Mouse (Mus musculus) liver, embryonic 16.5 days (tissue): ENCODE data around the gene Ace2. TPM values are rescaled to one million over a fixed set of nuclear protein-coding genes. Genes with fewer than 3 reads are reported as not detected.

Experiments used
- ATAC-seq: fragments of 200-750 bp; cut with Nextera tagmentation; 2 replicates; pipeline ENCODE4 v1.8.0; 2017; ENCODE audit warnings: low read depth, mild to moderate bottlenecking, moderate number of reproducible peaks, moderate library complexity
- H3K27ac ChIP-seq: fragments of 300-500 bp; sonication (generic); 2 replicates; pipeline ENCODE4 v1.5.1; 2014; ENCODE audit warnings: mild to moderate bottlenecking, low read length
- H3K27me3 ChIP-seq: fragments of 300-500 bp; sonication (generic); 2 replicates; pipeline ENCODE4 v1.6.1; 2014; ENCODE audit warnings: low read depth, low read length, mixed read lengths; ENCODE audit not compliant: control insufficient read depth, insufficient read depth
- H3K36me3 ChIP-seq: fragments of 300-500 bp; sonication (generic); 2 replicates; pipeline ENCODE4 v1.6.1; 2014; ENCODE audit warnings: mild to moderate bottlenecking; ENCODE audit not compliant: control insufficient read depth, insufficient read depth
- H3K4me1 ChIP-seq: fragments of 300-500 bp; sonication (generic); 2 replicates; pipeline ENCODE4 v1.6.1; 2014; ENCODE audit warnings: low read depth, low read length, mixed read lengths; ENCODE audit not compliant: control insufficient read depth
- H3K4me2 ChIP-seq: fragments of 300-500 bp; sonication (generic); 2 replicates; pipeline ENCODE4 v1.6.1; 2014; ENCODE audit warnings: low read depth, low read length, mixed read lengths
- H3K4me3 ChIP-seq: fragments of 300-500 bp; sonication (generic); 2 replicates; pipeline ENCODE4 v1.5.1; 2014; ENCODE audit warnings: low read depth, mild to moderate bottlenecking, low read length
- H3K9ac ChIP-seq: fragments of 300-500 bp; sonication (generic); 2 replicates; pipeline ENCODE4 v1.6.1; 2014; ENCODE audit warnings: low read depth, low read length
- H3K9me3 ChIP-seq: fragments of 300-500 bp; sonication (generic); replicated peaks from 2 replicates; pipeline ENCODE4 v1.6.1; 2016; ENCODE audit warnings: low read length; ENCODE audit not compliant: control insufficient read depth
- WGBS: fragments of 180-500 bp; shearing (Covaris S2); extraction: QIAGEN DNeasy Blood & Tissue Kit; methylation state at CpG from one replicate; pipeline ENCODE4 v1.1.7; 2014; ENCODE audit not compliant: insufficient replicate concordance; 5-methylcytosine and 5-hydroxymethylcytosine counted together
- polyA plus RNA-seq: library from polyadenylated mRNA; unstranded; fragments of >200 nt; fragmentation: Nextera tagmentation; extraction: Ambion mirVana; gene quantifications from 2 replicates; pipeline ENCODE4 v1.2.1, GENCODE M21; 2015

Gene Ace2
- 0.14 and 0.84 TPM in 2 replicates for polyA plus RNA-seq

DNA sequence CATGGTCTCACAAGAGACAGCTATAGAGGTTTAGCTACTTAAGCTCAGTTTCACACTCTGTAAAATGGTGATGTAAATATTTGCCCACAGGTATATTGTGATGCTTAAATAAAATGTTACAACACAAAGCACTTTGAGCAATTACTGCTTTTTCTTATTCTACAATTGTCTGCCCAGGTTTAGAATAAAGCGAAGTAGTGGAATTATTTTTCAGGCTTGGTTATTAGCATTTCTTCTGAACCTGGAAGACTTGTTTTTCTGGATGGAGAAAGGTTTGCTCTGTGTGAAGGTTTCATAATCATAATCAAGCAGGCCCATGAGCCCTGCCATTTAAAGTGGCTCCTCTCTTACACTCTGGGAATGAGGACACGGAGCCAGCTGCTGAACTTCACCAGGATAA is at the start of gene Ace2:
Ace2 (plus strand) TSS at position 301 of the 400 bp plus-strand sequence.
- Histone ChIP-seq H3K9ac (no peak within 1 kb of the TSS), H3K4me2 (no peak within 1 kb of the TSS), H3K9me3 (no peaks in the 10 kb centered on the region), H3K4me3 (no peak within 1 kb of the TSS), H3K27ac (no peak within 1 kb of the TSS), H3K27me3 (peaks cover 4% of the 10 kb centered on the region), H3K36me3 (no peaks in the 10 kb centered on the region), H3K4me1 (no peaks in the 10 kb centered on the region)
- ATAC-seq: no peak
- WGBS: 65% methylated on average over 2 of the region's 2 CpGs

DNA sequence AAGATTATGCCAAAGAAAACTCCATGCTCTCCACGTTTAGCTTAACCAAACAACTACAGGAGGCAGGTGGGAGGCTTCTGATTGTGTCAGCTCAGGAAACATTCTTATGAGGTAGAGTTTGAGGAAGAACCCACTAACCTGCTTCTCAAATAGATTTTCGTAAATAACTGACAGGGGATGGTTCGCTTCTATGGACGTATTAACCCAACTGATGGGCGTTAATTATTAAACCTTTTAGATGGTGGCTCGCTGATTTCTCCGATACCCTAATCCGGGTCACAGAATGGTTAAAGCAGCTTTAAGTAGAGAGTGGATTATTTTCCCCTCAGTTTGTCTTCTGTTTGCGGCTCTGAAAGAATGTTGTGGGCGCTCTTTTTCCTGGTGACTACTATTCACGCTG is 49.2 kb upstream of the Ace2 start:
- no peak overlapping the region for H3K9ac ChIP-seq
- WGBS: 68% methylated on average over 11 of the region's 11 CpGs
- H3K4me3 ChIP-seq: no peak overlapping the region

DNA sequence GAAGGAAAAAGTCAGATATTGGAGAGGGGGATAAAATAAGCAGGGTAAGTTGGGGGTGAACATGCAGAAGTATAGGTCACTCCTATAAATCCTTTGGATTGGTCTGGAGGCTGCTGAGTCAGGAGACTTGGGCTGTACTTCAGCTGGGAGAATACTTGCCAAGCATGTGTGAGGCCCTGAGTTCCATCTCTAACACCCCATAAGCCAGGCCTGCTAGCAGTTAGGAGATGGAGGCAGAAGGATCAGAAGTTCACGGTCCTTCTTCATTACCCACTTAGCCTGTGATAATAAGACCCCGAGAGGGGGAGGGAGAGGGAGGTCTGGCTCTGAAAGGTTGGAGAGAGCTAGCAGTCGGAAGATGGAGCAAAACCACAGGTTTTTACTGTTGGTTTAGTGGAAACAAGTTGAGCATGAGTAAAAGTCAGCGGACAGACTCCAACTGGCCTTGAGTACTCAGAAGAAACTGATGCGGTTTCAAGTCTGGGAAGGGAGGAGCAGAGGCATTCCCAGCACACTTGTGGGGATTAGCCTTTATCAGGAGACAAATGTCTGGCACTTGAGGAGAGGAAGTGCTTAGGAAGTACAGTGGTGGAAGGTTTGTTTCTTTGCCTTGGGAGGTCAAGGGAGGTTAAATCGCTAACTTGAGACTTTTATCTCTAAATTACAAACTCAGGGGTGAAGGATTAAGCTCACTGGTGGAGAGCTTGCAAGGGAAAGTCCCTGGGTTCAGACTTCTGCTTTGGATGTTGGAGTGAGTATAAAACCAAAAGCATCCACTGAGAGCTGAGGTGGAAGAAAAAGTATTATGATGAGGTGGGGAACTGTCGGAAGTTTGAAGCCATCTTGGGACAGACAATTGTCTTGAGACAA is 46.6 kb upstream of the Ace2 start:
- H3K9ac ChIP-seq: no peak overlapping the region
- peaks cover 7% of the 10 kb centered on the region; the same call in 1 of the 2 replicates for H3K4me1 ChIP-seq
- no peaks in the 10 kb centered on the region for H3K9me3 ChIP-seq
- H3K4me3 ChIP-seq: no peak overlapping the region
- H3K27me3 ChIP-seq: no peaks in the 10 kb centered on the region; the same call in 1 of the 2 replicates
- WGBS: 46% methylated on average over 7 of the region's 7 CpGs
- no peaks in the 10 kb centered on the region for H3K36me3 ChIP-seq
- no peak for ATAC-seq
- no peak overlapping the region for H3K27ac ChIP-seq
- H3K4me2 ChIP-seq: no peak overlapping the region

More for the DNA sequence above, 49.2 kb upstream of the Ace2 start:
- Histone ChIP-seq H3K4me2 (no peak overlapping the region), H3K27ac (no peak overlapping the region), H3K4me1 (peaks cover 11% of the 10 kb centered on the region; the same call in 1 of the 2 replicates), H3K9me3 (no peaks in the 10 kb centered on the region), H3K36me3 (no peaks in the 10 kb centered on the region), H3K27me3 (no peaks in the 10 kb centered on the region; the same call in 1 of the 2 replicates)
- ATAC-seq: no peak

DNA sequence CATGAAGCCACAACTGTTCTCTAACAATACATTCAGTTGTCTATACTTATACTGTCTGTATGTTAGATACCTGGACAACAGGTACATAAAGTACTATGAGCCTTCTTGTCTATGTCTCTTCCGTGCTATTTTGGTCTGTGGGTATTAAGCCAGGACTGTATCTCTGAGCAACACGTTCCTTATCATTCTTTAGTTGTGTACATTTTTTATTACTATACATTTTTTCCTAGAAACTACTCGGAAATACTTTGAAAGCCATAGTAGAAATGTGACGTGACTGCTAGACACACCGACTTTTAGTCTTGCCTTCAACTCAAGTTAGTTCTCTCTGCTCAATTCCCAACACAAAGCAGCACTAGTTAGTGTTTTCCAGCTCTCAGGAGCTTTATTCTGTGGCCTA is 45.7 kb upstream of the Ace2 start:
- 29% methylated on average over 5 of the region's 5 CpGs for WGBS
- ATAC-seq: peak; percentile 58
- Histone ChIP-seq H3K36me3 (no peaks in the 10 kb centered on the region), H3K27ac (no peak overlapping the region), H3K4me1 (peaks cover 7% of the 10 kb centered on the region; the same call in 1 of the 2 replicates), H3K9me3 (no peaks in the 10 kb centered on the region), H3K27me3 (no peaks in the 10 kb centered on the region; the same call in 1 of the 2 replicates), H3K9ac (no peak overlapping the region), H3K4me3 (no peak overlapping the region), H3K4me2 (no peak overlapping the region)

DNA sequence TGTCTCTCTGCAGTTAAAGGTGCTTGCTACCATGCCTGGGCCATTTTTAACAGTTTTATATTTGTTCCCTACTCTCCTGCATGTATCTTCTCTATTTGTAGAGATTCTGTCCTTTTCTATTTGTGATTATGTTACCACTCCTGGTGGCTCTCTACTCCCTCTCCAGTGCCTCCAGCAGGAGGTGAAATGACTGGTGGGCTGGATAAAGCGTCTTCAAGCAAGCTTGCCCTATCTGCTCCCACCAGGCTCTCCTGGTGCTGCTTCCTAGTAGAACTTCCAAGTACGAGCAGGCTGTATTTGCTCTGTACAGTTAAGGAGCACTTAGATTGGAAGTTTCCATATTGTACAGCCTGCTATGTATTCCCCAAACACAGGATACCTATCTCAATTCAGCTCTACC is 43.3 kb upstream of the Ace2 start:
- H3K36me3 ChIP-seq: no peaks in the 10 kb centered on the region
- no peaks in the 10 kb centered on the region for H3K9me3 ChIP-seq
- peak; percentile 58; the same call in 1 of the 2 replicates for ATAC-seq
- no peaks in the 10 kb centered on the region; the same call in 1 of the 2 replicates for H3K27me3 ChIP-seq
- no peak overlapping the region for H3K4me3 ChIP-seq
- H3K4me2 ChIP-seq: no peak overlapping the region
- 33% methylated on average over 2 of the region's 2 CpGs for WGBS
- no peak overlapping the region for H3K27ac ChIP-seq
- peaks cover 7% of the 10 kb centered on the region; the same call in 1 of the 2 replicates for H3K4me1 ChIP-seq
- no peak overlapping the region for H3K9ac ChIP-seq

DNA sequence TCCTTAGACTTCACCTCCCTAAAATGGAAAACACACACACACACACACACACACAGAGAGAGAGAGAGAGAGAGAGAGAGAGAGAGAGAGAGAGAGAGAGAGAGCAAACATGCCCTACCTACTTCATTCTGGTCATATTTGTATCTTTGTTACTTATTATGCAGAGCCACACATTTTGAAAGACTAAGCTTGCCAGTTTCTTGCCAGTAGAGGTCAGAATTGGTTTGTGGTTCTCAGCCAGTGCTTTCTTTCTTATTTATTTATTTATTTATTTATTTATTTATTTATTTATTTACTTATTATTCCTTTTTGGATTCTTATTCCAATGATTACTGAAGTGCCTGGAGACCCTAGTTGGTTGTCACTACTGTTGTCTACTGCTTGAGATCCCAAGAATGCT is 37.6 kb upstream of the Ace2 start:
- H3K4me3 ChIP-seq: no peak overlapping the region
- H3K27ac ChIP-seq: no peak overlapping the region
- no peaks in the 10 kb centered on the region for H3K9me3 ChIP-seq
- H3K4me2 ChIP-seq: no peak overlapping the region
- ATAC-seq: no peak
- no peak overlapping the region for H3K9ac ChIP-seq
- no peaks in the 10 kb centered on the region for H3K36me3 ChIP-seq
- H3K27me3 ChIP-seq: no peaks in the 10 kb centered on the region
- H3K4me1 ChIP-seq: no peaks in the 10 kb centered on the region

DNA sequence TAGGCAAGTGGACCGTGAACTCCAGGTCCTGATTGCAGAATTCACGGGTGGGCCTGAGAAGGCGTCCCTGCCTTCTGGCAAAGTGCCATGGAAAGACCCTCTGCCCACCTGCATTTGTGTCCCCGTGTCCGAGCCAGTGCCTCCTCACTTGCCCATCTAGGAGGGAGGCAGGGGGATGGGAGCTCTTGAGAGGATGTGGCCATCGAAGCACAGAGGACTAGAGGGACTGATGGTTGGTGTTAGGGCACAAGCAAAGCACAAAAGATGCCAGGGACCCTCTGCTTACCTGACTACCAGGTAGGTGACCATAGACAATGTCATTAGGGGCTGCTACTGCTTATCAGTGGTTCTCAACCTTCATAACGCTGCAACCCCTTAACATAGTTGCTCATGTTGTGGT is 36.9 kb upstream of the Ace2 start:
- Histone ChIP-seq H3K9me3 (no peaks in the 10 kb centered on the region), H3K27me3 (no peaks in the 10 kb centered on the region), H3K4me3 (no peak overlapping the region), H3K36me3 (no peaks in the 10 kb centered on the region), H3K27ac (no peak overlapping the region), H3K4me2 (no peak overlapping the region), H3K4me1 (no peaks in the 10 kb centered on the region), H3K9ac (no peak overlapping the region)
- 59% methylated on average over 7 of the region's 7 CpGs for WGBS
- ATAC-seq: no peak

DNA sequence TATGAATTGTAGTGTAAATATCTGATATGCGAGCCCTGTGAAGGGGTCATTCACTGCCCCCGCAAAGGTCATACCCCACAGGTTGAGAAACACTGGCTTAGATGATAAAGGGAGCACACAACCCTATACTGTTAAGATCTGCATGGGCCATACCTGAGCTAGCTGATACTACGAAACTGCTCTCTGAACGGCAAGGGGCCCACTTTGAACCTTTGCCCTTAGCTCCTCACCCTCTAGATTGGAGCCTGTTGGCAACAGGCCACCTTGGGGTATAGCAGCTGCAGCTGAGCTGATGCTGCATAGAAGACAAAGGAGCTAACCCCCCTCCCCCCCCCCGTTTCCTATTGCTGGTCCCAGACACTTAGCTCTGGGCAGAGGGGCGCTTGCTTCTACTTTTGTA is 36.5 kb upstream of the Ace2 start:
- Histone ChIP-seq H3K27ac (no peak overlapping the region), H3K36me3 (no peaks in the 10 kb centered on the region), H3K9ac (no peak overlapping the region), H3K4me3 (no peak overlapping the region), H3K4me1 (no peaks in the 10 kb centered on the region), H3K4me2 (no peak overlapping the region), H3K9me3 (no peaks in the 10 kb centered on the region), H3K27me3 (no peaks in the 10 kb centered on the region)
- 56% methylated on average over 6 of the region's 6 CpGs for WGBS
- no peak for ATAC-seq

DNA sequence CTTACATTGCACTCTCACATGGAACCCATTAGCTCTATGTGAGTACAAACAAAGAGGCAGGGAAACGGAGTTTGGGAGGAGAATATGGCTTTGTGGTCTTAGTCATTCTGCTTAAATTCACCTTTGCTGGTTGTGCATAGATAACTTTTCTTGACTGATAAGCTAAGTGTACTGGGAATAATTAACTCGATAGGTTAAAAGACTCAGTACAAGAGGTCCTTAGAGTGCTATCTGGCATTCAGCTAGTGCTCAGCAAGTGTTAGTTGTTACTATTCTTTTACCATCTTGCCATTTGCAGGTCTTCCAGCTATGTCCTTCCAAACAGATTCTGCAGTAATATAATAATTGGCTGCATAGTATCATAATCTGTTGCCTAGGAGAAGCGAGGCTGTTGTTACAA is 28.0 kb upstream of the Ace2 start:
- 49% methylated on average over 3 of the region's 3 CpGs for WGBS
- no peak for ATAC-seq

More for the DNA sequence above, 28.0 kb upstream of the Ace2 start:
- Histone ChIP-seq H3K4me2 (no peak overlapping the region), H3K9me3 (no peaks in the 10 kb centered on the region), H3K27ac (no peak overlapping the region), H3K4me3 (no peak overlapping the region), H3K4me1 (no peaks in the 10 kb centered on the region), H3K36me3 (no peaks in the 10 kb centered on the region), H3K27me3 (no peaks in the 10 kb centered on the region), H3K9ac (no peak overlapping the region)
